Mouse (Mus musculus) testis, adult 2 months (tissue): ENCODE results near the gene Gtf3c4. TPM values are rescaled to one million over a fixed set of nuclear protein-coding genes. Genes with fewer than 3 reads are reported as not detected.

Source experiments
- H3K27ac ChIP-seq: fragments of 200-500 bp; 2 replicates; pipeline ENCODE4 v1.5.1; 2012; ENCODE audit warnings: low read depth, low read length; ENCODE audit not compliant: control insufficient read depth, insufficient read depth
- H3K27me3 ChIP-seq: fragments of 200-500 bp; 2 replicates; pipeline ENCODE4 v1.6.1; 2012; ENCODE audit warnings: mild to moderate bottlenecking, low read length, moderate library complexity; ENCODE audit not compliant: control insufficient read depth, insufficient read depth
- H3K36me3 ChIP-seq: fragments of 200-500 bp; 2 replicates; pipeline ENCODE4 v1.6.1; 2012; ENCODE audit warnings: mild to moderate bottlenecking, low read length; ENCODE audit not compliant: control insufficient read depth, insufficient read depth
- H3K4me1 ChIP-seq: fragments of 200-500 bp; 2 replicates; pipeline ENCODE4 v1.6.1; 2012; ENCODE audit warnings: low read length; ENCODE audit not compliant: control insufficient read depth, insufficient read depth
- H3K4me3 ChIP-seq: fragments of 200-500 bp; 2 replicates; pipeline ENCODE4 v1.5.1; 2012; ENCODE audit warnings: low read depth, mild to moderate bottlenecking, low read length, moderate library complexity, mixed read lengths; ENCODE audit not compliant: control insufficient read depth
- CTCF ChIP-seq: fragments of 200-500 bp; IDR thresholded peaks from 2 replicates; pipeline ENCODE4 v1.5.1; 2012; ENCODE audit warnings: low read depth, mild to moderate bottlenecking, inconsistent platforms, low read length, moderate library complexity; ENCODE audit not compliant: control insufficient read depth, insufficient read depth, insufficient replicate concordance
- POLR2A ChIP-seq: fragments of 200-500 bp; IDR thresholded peaks from 2 replicates; pipeline ENCODE4 v1.6.1; 2012; ENCODE audit warnings: low read depth, mild to moderate bottlenecking, inconsistent platforms, low read length, moderate library complexity; ENCODE audit not compliant: control insufficient read depth
- polyA plus RNA-seq: library from polyadenylated mRNA; depleted of rRNA; stranded (reverse); fragments of >200 nt; gene quantifications from 2 replicates; pipeline ENCODE4 v1.2.3, GENCODE M21; 2012

Gene Gtf3c4
- polyA plus RNA-seq, 1 experiment: 12.2 TPM

GRCm38 (mm10) chr2:28798390-28798789 is 41.8 kb downstream of the Gtf3c4 start:
- no peaks in the 10 kb centered on the region for H3K27me3 ChIP-seq
- H3K36me3 ChIP-seq: no peaks in the 10 kb centered on the region
- TF ChIP-seq POLR2A (no peak), CTCF (no peak)
- H3K27ac ChIP-seq: no peak overlapping the region
- no peak overlapping the region for H3K4me3 ChIP-seq
- H3K4me1 ChIP-seq: no peaks in the 10 kb centered on the region

- Histone ChIP-seq H3K4me3 (no peak overlapping the region), H3K27me3 (no peaks in the 10 kb centered on the region), H3K4me1 (no peaks in the 10 kb centered on the region), H3K36me3 (no peaks in the 10 kb centered on the region), H3K27ac (no peak overlapping the region)
- TF ChIP-seq CTCF: no peak
- no peak for TF ChIP-seq POLR2A
These were observed 42.6 kb downstream of the Gtf3c4 start for GRCm38 (mm10) chr2:28797490-28798106.

GRCm38 (mm10) chr2:28796298-28796697 is 43.9 kb downstream of the Gtf3c4 start:
- Histone ChIP-seq H3K27me3 (no peaks in the 10 kb centered on the region), H3K4me3 (no peak overlapping the region), H3K27ac (no peak overlapping the region), H3K36me3 (no peaks in the 10 kb centered on the region), H3K4me1 (no peaks in the 10 kb centered on the region)
- TF ChIP-seq CTCF: no peak
- no peak for TF ChIP-seq POLR2A

- H3K27me3 ChIP-seq: no peaks in the 10 kb centered on the region
- no peak for TF ChIP-seq POLR2A
- TF ChIP-seq CTCF: peak; percentile 24; the same call in 1 of the 2 replicates
These were observed 45.5 kb downstream of the Gtf3c4 start for GRCm38 (mm10) chr2:28794623-28795022.

GRCm38 (mm10) chr2:28792931-28793610 is 47.1 kb downstream of the Gtf3c4 start:
- no peak overlapping the region for H3K27ac ChIP-seq
- TF ChIP-seq CTCF: no peak
- no peak for TF ChIP-seq POLR2A
- H3K36me3 ChIP-seq: no peaks in the 10 kb centered on the region
- no peak overlapping the region for H3K4me3 ChIP-seq
- H3K4me1 ChIP-seq: no peaks in the 10 kb centered on the region
- H3K27me3 ChIP-seq: no peaks in the 10 kb centered on the region

More at GRCm38 (mm10) chr2:28794623-28795022, 45.5 kb downstream of the Gtf3c4 start:
- H3K27ac ChIP-seq: no peak overlapping the region
- H3K4me3 ChIP-seq: no peak overlapping the region
- H3K4me1 ChIP-seq: no peaks in the 10 kb centered on the region
- H3K36me3 ChIP-seq: no peaks in the 10 kb centered on the region

- H3K36me3 ChIP-seq: no peaks in the 10 kb centered on the region
- H3K27ac ChIP-seq: no peak overlapping the region
- TF ChIP-seq POLR2A (no peak), CTCF (no peak)
- no peaks in the 10 kb centered on the region for H3K4me1 ChIP-seq
- H3K4me3 ChIP-seq: no peak overlapping the region
- H3K27me3 ChIP-seq: no peaks in the 10 kb centered on the region
These were observed 53.0 kb downstream of the Gtf3c4 start for GRCm38 (mm10) chr2:28787067-28787619.

- Histone ChIP-seq H3K27ac (no peak overlapping the region), H3K4me1 (no peaks in the 10 kb centered on the region), H3K36me3 (no peaks in the 10 kb centered on the region), H3K27me3 (no peaks in the 10 kb centered on the region), H3K4me3 (no peak overlapping the region)
- TF ChIP-seq CTCF: no peak
- TF ChIP-seq POLR2A: no peak
These were observed 53.6 kb downstream of the Gtf3c4 start for GRCm38 (mm10) chr2:28786355-28787066.
